Mouse (Mus musculus) hindbrain, embryonic 13.5 days (tissue): Measurements from ENCODE around the gene Tmem108. TPM values are rescaled to one million over a fixed set of nuclear protein-coding genes. Genes with fewer than 3 reads are reported as not detected.

Experiments used
- ATAC-seq: fragments of 200-750 bp; cut with Nextera tagmentation; 2 replicates; pipeline ENCODE4 v1.8.0; 2017; ENCODE audit warnings: moderate TSS enrichment; ENCODE audit not compliant: low FRiP score
- H3K27ac ChIP-seq: fragments of 300-500 bp; sonication (generic); 2 replicates; pipeline ENCODE4 v1.5.1; 2015; ENCODE audit warnings: inconsistent platforms, mild to moderate bottlenecking, moderate library complexity
- H3K27me3 ChIP-seq: fragments of 300-500 bp; sonication (generic); 2 replicates; pipeline ENCODE4 v1.6.1; 2015; ENCODE audit warnings: mild to moderate bottlenecking, inconsistent platforms
- H3K36me3 ChIP-seq: fragments of 300-500 bp; sonication (generic); 2 replicates; pipeline ENCODE4 v1.6.1; 2015; ENCODE audit warnings: mild to moderate bottlenecking, inconsistent platforms
- H3K4me1 ChIP-seq: fragments of 300-500 bp; sonication (generic); replicated peaks from 2 replicates; pipeline ENCODE4 v1.6.1; 2015; ENCODE audit warnings: inconsistent platforms
- H3K4me2 ChIP-seq: fragments of 300-500 bp; sonication (generic); 2 replicates; pipeline ENCODE4 v1.6.1; 2015; ENCODE audit warnings: inconsistent platforms, mild to moderate bottlenecking, moderate library complexity
- H3K4me3 ChIP-seq: fragments of 300-500 bp; sonication (generic); 2 replicates; pipeline ENCODE4 v1.5.1; 2015; ENCODE audit warnings: mild to moderate bottlenecking, inconsistent platforms
- H3K9ac ChIP-seq: fragments of 300-500 bp; sonication (generic); 2 replicates; pipeline ENCODE4 v1.6.1; 2015; ENCODE audit warnings: mild to moderate bottlenecking, inconsistent platforms
- H3K9me3 ChIP-seq: fragments of 300-500 bp; sonication (generic); 2 replicates; pipeline ENCODE4 v1.6.1; 2016; ENCODE audit warnings: inconsistent platforms
- whole genome bisulfite sequencing: fragments of 180-500 bp; shearing (Covaris S2); methylation state at CpG from one replicate; pipeline ENCODE4 v1.1.7; 2015; 5-methylcytosine and 5-hydroxymethylcytosine counted together
- polyA plus RNA-seq: library from polyadenylated mRNA; unstranded; fragments of >200 nt; fragmentation: Nextera tagmentation; extraction: Ambion mirVana; gene quantifications from 2 replicates; pipeline ENCODE4 v1.2.1, GENCODE M21; 2015

Gene Tmem108
- polyA plus RNA-seq, 1 experiment from 2014 or later: 30.0 TPM

GRCm38 (mm10) chr9:103471784-103472183 lies 289.9 kb downstream of the Tmem108 start:
- no peaks in the 10 kb centered on the region for H3K27me3 ChIP-seq
- peak overlapping the region; percentile 19; the same call in 1 of the 2 replicates for H3K4me2 ChIP-seq
- no peak overlapping the region for H3K4me3 ChIP-seq
- WGBS: 21% methylated on average over 11 of the region's 11 CpGs
- H3K9ac ChIP-seq: no peak overlapping the region
- H3K36me3 ChIP-seq: no peaks in the 10 kb centered on the region
- no peaks in the 10 kb centered on the region for H3K9me3 ChIP-seq
- peak overlapping the region; percentile 52; the same call in 1 of the 2 replicates for H3K27ac ChIP-seq
- no peak for ATAC-seq
- H3K4me1 ChIP-seq: peaks cover 33% of the 10 kb centered on the region

- WGBS: 72% methylated on average over 5 of the region's 5 CpGs
- no peak overlapping the region for H3K4me2 ChIP-seq
- H3K27ac ChIP-seq: no peak overlapping the region
- no peak overlapping the region for H3K4me3 ChIP-seq
- ATAC-seq: no peak
- no peaks in the 10 kb centered on the region for H3K9me3 ChIP-seq
- H3K9ac ChIP-seq: no peak overlapping the region
- no peaks in the 10 kb centered on the region for H3K27me3 ChIP-seq
- H3K4me1 ChIP-seq: peaks cover 41% of the 10 kb centered on the region
- H3K36me3 ChIP-seq: no peaks in the 10 kb centered on the region
Measured at GRCm38 (mm10) chr9:103469516-103469915, 292.1 kb downstream of the Tmem108 start.

GRCm38 (mm10) chr9:103468911-103469310 lies 292.7 kb downstream of the Tmem108 start:
- Histone ChIP-seq H3K4me1 (peaks cover 35% of the 10 kb centered on the region), H3K27ac (no peak overlapping the region), H3K27me3 (no peaks in the 10 kb centered on the region), H3K9me3 (no peaks in the 10 kb centered on the region), H3K4me3 (no peak overlapping the region), H3K36me3 (no peaks in the 10 kb centered on the region), H3K9ac (no peak overlapping the region), H3K4me2 (no peak overlapping the region)
- no peak for ATAC-seq
- WGBS: 80% methylated on average over 7 of the region's 7 CpGs

GRCm38 (mm10) chr9:103465711-103466220 lies 295.9 kb downstream of the Tmem108 start:
- peak; percentile 70 for ATAC-seq
- Histone ChIP-seq H3K4me2 (no peak overlapping the region), H3K27ac (peak overlapping the region; percentile 83), H3K4me3 (no peak overlapping the region), H3K27me3 (0 out of 2 replicates have a peak, but pooled peaks cover 4% of the 10 kb centered on the region), H3K9me3 (no peaks in the 10 kb centered on the region), H3K4me1 (peaks cover 19% of the 10 kb centered on the region), H3K9ac (no peak overlapping the region), H3K36me3 (no peaks in the 10 kb centered on the region)
- 34% methylated on average over 13 of the region's 13 CpGs for WGBS

GRCm38 (mm10) chr9:103465293-103465692 lies 296.3 kb downstream of the Tmem108 start:
- WGBS: 27% methylated on average over 1 of the region's 1 CpGs
- ATAC-seq: no peak
- H3K4me3 ChIP-seq: no peak overlapping the region

GRCm38 (mm10) chr9:103463833-103464232 lies 297.8 kb downstream of the Tmem108 start:
- H3K4me3 ChIP-seq: no peak overlapping the region
- 0 out of 2 replicates have a peak, but pooled peaks cover 4% of the 10 kb centered on the region for H3K27me3 ChIP-seq
- H3K9me3 ChIP-seq: no peaks in the 10 kb centered on the region
- peaks cover 11% of the 10 kb centered on the region for H3K4me1 ChIP-seq
- WGBS: 62% methylated on average over 6 of the region's 6 CpGs
- no peak overlapping the region for H3K27ac ChIP-seq
- H3K9ac ChIP-seq: no peak overlapping the region
- H3K4me2 ChIP-seq: no peak overlapping the region
- no peaks in the 10 kb centered on the region for H3K36me3 ChIP-seq
- no peak for ATAC-seq

More at GRCm38 (mm10) chr9:103465293-103465692, 296.3 kb downstream of the Tmem108 start:
- Histone ChIP-seq H3K4me2 (no peak overlapping the region), H3K9ac (0 out of 2 replicates have a peak overlapping the region, but pooled peaks have one; percentile 1), H3K36me3 (no peaks in the 10 kb centered on the region), H3K27me3 (0 out of 2 replicates have a peak, but pooled peaks cover 4% of the 10 kb centered on the region), H3K9me3 (no peaks in the 10 kb centered on the region), H3K27ac (peak overlapping the region; percentile 83), H3K4me1 (peaks cover 14% of the 10 kb centered on the region)

GRCm38 (mm10) chr9:103459839-103460238 lies 301.8 kb downstream of the Tmem108 start:
- Histone ChIP-seq H3K36me3 (no peaks in the 10 kb centered on the region), H3K9ac (no peak overlapping the region), H3K4me1 (no peaks in the 10 kb centered on the region), H3K9me3 (no peaks in the 10 kb centered on the region), H3K27ac (no peak overlapping the region), H3K4me2 (no peak overlapping the region), H3K27me3 (0 out of 2 replicates have a peak, but pooled peaks cover 4% of the 10 kb centered on the region), H3K4me3 (no peak overlapping the region)
- 63% methylated on average over 2 of the region's 2 CpGs for WGBS
- ATAC-seq: no peak

GRCm38 (mm10) chr9:103459307-103459706 lies 302.3 kb downstream of the Tmem108 start:
- Histone ChIP-seq H3K27ac (no peak overlapping the region), H3K36me3 (no peaks in the 10 kb centered on the region), H3K27me3 (0 out of 2 replicates have a peak, but pooled peaks cover 4% of the 10 kb centered on the region), H3K9ac (no peak overlapping the region), H3K4me2 (no peak overlapping the region), H3K4me1 (no peaks in the 10 kb centered on the region), H3K4me3 (no peak overlapping the region), H3K9me3 (no peaks in the 10 kb centered on the region)
- ATAC-seq: no peak
- WGBS: 95% methylated on average over 1 of the region's 1 CpGs

GRCm38 (mm10) chr9:103449651-103450050 lies 312.0 kb downstream of the Tmem108 start:
- 67% methylated on average over 6 of the region's 6 CpGs for WGBS
- no peak for ATAC-seq
- H3K9me3 ChIP-seq: no peaks in the 10 kb centered on the region
- H3K27me3 ChIP-seq: no peaks in the 10 kb centered on the region
- no peaks in the 10 kb centered on the region for H3K36me3 ChIP-seq
- no peak overlapping the region for H3K27ac ChIP-seq
- H3K4me1 ChIP-seq: no peaks in the 10 kb centered on the region
- H3K4me2 ChIP-seq: no peak overlapping the region
- H3K4me3 ChIP-seq: no peak overlapping the region
- H3K9ac ChIP-seq: no peak overlapping the region

GRCm38 (mm10) chr9:103449092-103449491 lies 312.5 kb downstream of the Tmem108 start:
- 88% methylated on average over 7 of the region's 7 CpGs for WGBS
- no peak for ATAC-seq
- H3K4me1 ChIP-seq: peaks cover 4% of the 10 kb centered on the region

GRCm38 (mm10) chr9:103444656-103445055 lies 317.0 kb downstream of the Tmem108 start:
- ATAC-seq: no peak
- Histone ChIP-seq H3K27me3 (no peaks in the 10 kb centered on the region), H3K27ac (peak overlapping the region; percentile 81; the same call in 1 of the 2 replicates), H3K4me2 (no peak overlapping the region), H3K36me3 (no peaks in the 10 kb centered on the region), H3K9ac (no peak overlapping the region), H3K4me3 (no peak overlapping the region), H3K9me3 (no peaks in the 10 kb centered on the region), H3K4me1 (peaks cover 22% of the 10 kb centered on the region)
- 91% methylated on average over 5 of the region's 5 CpGs for WGBS

More at GRCm38 (mm10) chr9:103449092-103449491, 312.5 kb downstream of the Tmem108 start:
- Histone ChIP-seq H3K27ac (no peak overlapping the region), H3K36me3 (no peaks in the 10 kb centered on the region), H3K27me3 (no peaks in the 10 kb centered on the region), H3K9ac (no peak overlapping the region), H3K9me3 (no peaks in the 10 kb centered on the region), H3K4me3 (no peak overlapping the region), H3K4me2 (no peak overlapping the region)

GRCm38 (mm10) chr9:103443824-103444185 lies 317.8 kb downstream of the Tmem108 start:
- H3K27me3 ChIP-seq: no peaks in the 10 kb centered on the region
- ATAC-seq: 0 out of 2 replicates have a peak, but pooled peaks have one; percentile 54

More at GRCm38 (mm10) chr9:103443824-103444185, 317.8 kb downstream of the Tmem108 start:
- H3K27ac ChIP-seq: peak overlapping the region; percentile 81
- H3K4me2 ChIP-seq: no peak overlapping the region
- no peaks in the 10 kb centered on the region for H3K36me3 ChIP-seq
- H3K9ac ChIP-seq: peak overlapping the region; percentile 46; the same call in 1 of the 2 replicates
- H3K4me1 ChIP-seq: peaks cover 22% of the 10 kb centered on the region
- 37% methylated on average over 7 of the region's 7 CpGs for WGBS
- H3K4me3 ChIP-seq: no peak overlapping the region
- no peaks in the 10 kb centered on the region for H3K9me3 ChIP-seq
